Mouse (Mus musculus) heart, postnatal 0 days (tissue): ENCODE results near the gene Usf2.
"Not testable (repeated sequence)": the region's sequence is repeated elsewhere in the genome, so short reads cannot be mapped to it uniquely, and the experiment has no call there.

ENCODE experiments used
- CTCF ChIP-seq: IDR thresholded peaks from 2 replicates; pipeline ENCODE4 v1.5.1; 2016; ENCODE audit warnings: antibody characterized with exemption, control low read depth, low read depth
- EP300 ChIP-seq: IDR thresholded peaks from 2 replicates; pipeline ENCODE4 v1.6.1; 2016; ENCODE audit warnings: antibody characterized with exemption, low read depth

DNA sequence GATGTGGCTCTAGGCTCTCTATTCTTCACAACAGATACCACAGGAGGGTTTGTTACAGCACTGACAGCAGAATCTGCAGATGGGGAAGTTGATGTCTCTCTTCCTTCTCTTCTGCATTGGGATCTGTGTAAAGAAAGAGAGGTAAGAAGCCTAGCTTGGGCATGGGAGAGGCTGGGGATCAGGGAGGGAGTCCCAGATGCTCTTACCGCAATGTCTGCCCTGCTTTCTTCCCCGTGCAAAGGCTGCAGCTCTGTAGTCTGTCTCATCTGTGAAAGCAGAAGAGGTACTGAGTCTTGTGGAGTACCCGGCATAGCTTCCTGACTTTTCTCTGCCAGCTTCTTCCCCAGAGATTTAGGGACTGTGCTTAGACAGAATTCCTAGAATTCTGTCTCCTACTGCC is 34.1 kb downstream of the Usf2 start:
- TF ChIP-seq CTCF, EP300: not testable (repeated sequence)
